Mouse (Mus musculus): ENCODE data around the gene Mmgt2. TPM values are rescaled to one million over a fixed set of nuclear protein-coding genes. Genes with fewer than 3 reads are reported as not detected.
"Not testable (repeated sequence)": the region's sequence is repeated elsewhere in the genome, so short reads cannot be mapped to it uniquely, and the experiment has no call there.

The Mmgt2 gene
- polyA plus RNA-seq, 1 experiment, result 29.1 TPM

DNA sequence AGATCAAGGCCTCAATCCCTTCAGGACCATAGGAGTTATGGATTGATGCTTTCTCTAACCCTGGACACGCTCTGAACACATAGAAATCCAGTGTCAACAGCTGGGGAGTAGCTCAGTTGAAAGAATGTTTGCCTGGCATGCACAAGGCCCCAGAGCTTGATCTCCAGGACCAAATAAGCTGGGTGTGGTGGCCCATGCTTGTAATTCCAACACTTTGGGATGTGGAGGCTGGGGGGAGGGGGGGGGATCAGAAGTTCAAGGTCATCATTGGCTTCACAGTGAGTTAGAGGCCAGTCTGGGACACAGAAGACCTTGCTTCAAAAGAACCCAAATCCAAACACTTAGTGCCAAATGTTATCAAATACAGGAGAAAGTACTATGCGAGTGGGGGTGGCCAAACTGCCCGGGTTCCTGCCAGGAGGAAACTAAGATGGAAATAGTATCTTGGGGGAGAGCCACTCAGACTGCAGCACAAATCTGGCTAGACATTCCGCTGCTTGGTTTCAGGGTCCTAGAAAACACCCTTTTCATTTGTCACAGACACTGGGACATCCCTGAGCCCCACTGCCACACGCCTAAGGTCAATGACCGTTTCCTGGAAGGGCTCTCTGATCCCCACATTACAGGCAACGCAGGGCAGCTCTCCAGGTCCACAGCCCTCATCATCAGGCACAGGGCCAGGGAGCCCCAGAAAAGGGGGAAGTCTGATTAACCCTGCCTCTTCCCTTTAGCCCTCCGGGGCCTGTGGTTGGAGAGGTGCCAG lies 2.6 kb upstream of the Mmgt2 start:
- H3K27me3 ChIP-seq (ENCODE audit: control insufficient read depth, insufficient read depth, insufficient read length), result no peaks in the 10 kb centered on the region
- no peak overlapping the region for H3K4me3 ChIP-seq (ENCODE audit: insufficient read depth, poor library complexity, severe bottlenecking)
- H3K36me3 ChIP-seq (ENCODE audit: control insufficient read depth, insufficient read depth), result no peaks in the 10 kb centered on the region
- no peak overlapping the region for H3ac ChIP-seq (ENCODE audit: control insufficient read depth, insufficient read length, low read depth)
- peaks cover 19% of the 10 kb centered on the region for H3K79me3 ChIP-seq (ENCODE audit: low read depth)
- peaks cover 76% of the 10 kb centered on the region for H3K79me2 ChIP-seq (ENCODE audit: control insufficient read depth, insufficient read depth)
- TF ChIP-seq CEBPB (IDR thresholded peaks at IDR 0.05; ENCODE audit: low read depth) (no peak), USF1 (IDR thresholded peaks at IDR 0.05; ENCODE audit: low read depth) (no peak), MAX (IDR thresholded peaks at IDR 0.05) (no peak), MYOG (IDR thresholded peaks at IDR 0.05; ENCODE audit: control insufficient read depth, extremely low read depth, insufficient read length) (no peak), MYOD1 (IDR thresholded peaks at IDR 0.05; ENCODE audit: control insufficient read depth, insufficient read length, low read depth) (no peak), FOSL1 (IDR thresholded peaks at IDR 0.05; ENCODE audit: insufficient read depth, low read length, poor library complexity, severe bottlenecking) (no peak), CTCF (IDR thresholded peaks at IDR 0.05; ENCODE audit: control insufficient read depth, insufficient read depth, insufficient read length) (no peak)

GRCm38 (mm10) chr11:62646495-62646843 lies 2.0 kb upstream of the Mmgt2 start:
- Histone ChIP-seq H3K36me3 (ENCODE audit: control insufficient read depth, insufficient read depth) (no peaks in the 10 kb centered on the region), H3K27me3 (ENCODE audit: control insufficient read depth, insufficient read depth, insufficient read length) (no peaks in the 10 kb centered on the region), H3K4me3 (ENCODE audit: insufficient read depth, poor library complexity, severe bottlenecking) (no peak overlapping the region), H3K79me2 (ENCODE audit: control insufficient read depth, insufficient read depth) (peaks cover 81% of the 10 kb centered on the region), H3ac (ENCODE audit: control insufficient read depth, insufficient read length, low read depth) (no peak overlapping the region), H3K79me3 (ENCODE audit: low read depth) (peaks cover 21% of the 10 kb centered on the region)
- no peak for TF ChIP-seq USF1 (IDR thresholded peaks at IDR 0.05; ENCODE audit: low read depth)
- no peak for TF ChIP-seq MYOD1 (IDR thresholded peaks at IDR 0.05; ENCODE audit: control insufficient read depth, insufficient read length, low read depth)
- no peak for TF ChIP-seq CEBPB (IDR thresholded peaks at IDR 0.05; ENCODE audit: low read depth)
- no peak for TF ChIP-seq MAX (IDR thresholded peaks at IDR 0.05)

DNA sequence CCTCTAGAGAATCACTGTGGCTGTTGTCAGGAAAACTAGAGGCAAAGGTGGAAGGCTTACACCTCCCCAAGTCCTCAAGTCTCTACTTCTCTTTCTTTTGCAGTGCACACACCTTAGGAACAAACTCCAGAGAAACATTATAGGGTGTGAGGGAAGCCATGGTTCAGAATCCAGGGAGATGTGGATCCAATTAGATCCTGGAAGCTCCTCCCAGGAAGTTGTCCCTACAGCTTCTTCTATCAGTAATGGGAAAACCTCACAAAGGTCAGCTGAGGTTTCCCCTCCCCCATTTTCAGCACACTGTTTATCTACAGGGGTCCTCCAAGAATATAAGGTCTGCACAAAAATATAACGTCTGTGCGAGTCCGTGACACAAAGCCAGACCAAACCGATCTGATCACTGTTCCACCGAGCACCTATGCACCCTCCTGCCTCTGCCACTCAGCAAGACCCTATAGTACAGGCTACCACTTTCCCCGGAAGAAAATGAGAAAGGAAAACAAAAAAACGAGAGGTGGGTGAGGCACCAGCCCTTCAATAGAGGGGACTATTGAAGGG lies 1.4 kb upstream of the Mmgt2 start:
- Histone ChIP-seq H3K27me3 (ENCODE audit: control insufficient read depth, insufficient read depth, insufficient read length) (no peaks in the 10 kb centered on the region), H3K79me3 (ENCODE audit: low read depth) (peaks cover 26% of the 10 kb centered on the region), H3K36me3 (ENCODE audit: control insufficient read depth, insufficient read depth) (no peaks in the 10 kb centered on the region), H3ac (ENCODE audit: control insufficient read depth, insufficient read length, low read depth) (no peak overlapping the region), H3K79me2 (ENCODE audit: control insufficient read depth, insufficient read depth) (peaks cover 82% of the 10 kb centered on the region), H3K4me3 (ENCODE audit: insufficient read depth, poor library complexity, severe bottlenecking) (peak overlapping the region; percentile 63)
- TF ChIP-seq MYOG (IDR thresholded peaks at IDR 0.05; ENCODE audit: control insufficient read depth, extremely low read depth, insufficient read length) (no peak), FOSL1 (IDR thresholded peaks at IDR 0.05; ENCODE audit: insufficient read depth, low read length, poor library complexity, severe bottlenecking) (no peak), CEBPB (IDR thresholded peaks at IDR 0.05; ENCODE audit: low read depth) (no peak), MAX (IDR thresholded peaks at IDR 0.05) (no peak), CTCF (IDR thresholded peaks at IDR 0.05; ENCODE audit: control insufficient read depth, insufficient read depth, insufficient read length) (no peak), USF1 (IDR thresholded peaks at IDR 0.05; ENCODE audit: low read depth) (no peak)

DNA sequence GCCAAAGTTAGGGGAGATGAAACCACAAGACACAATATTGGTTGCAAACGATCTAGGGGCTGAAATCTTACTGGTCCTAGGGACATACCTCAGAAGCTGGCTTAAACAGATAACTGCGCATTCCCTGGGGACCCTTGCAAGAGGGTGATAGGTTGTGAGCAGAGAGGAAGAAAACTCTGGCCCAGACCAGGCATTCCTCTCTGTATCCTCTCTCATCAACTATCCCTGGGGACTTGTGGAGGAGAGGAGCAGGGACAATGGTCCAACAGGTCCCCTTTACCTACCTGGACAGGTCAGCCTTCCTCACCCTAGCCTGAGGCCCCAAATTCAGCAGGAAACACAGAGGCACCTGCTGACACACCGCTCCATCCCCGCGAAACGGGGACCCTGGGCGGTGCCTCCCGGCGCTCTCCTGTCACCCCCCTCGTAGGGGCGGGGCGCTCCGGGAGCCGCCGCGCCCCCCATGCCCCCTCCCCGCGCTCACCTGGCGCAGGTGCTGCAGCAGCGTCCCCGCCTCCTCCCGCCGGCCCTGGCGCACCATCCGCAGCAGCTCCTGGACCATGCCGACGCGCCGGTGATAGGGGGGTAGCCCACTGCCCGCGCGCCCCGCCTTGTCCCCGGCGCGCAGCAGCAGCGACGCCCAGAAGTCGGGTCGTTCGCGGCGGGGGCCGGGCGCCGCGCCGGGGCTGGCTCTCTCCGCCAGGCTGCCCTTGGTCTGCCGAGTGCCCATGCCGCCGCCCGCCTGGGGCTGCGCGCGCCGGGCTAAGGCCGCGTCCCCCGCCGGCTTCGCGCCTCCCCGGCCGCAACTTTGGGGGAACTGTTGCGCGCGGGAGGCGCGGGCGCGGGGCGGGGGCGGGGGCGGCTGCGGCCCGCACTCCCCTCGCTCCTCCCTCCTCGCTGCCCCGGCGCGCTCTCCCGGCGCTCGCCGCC lies 538 bp upstream of the Mmgt2 start, which contains the start of gene Lrrc75a:
TSS of gene Lrrc75a (minus strand) at position 863 of the 930 bp plus-strand sequence.
- peak within 1 kb of the TSS; percentile 95 for H3ac ChIP-seq (ENCODE audit: control insufficient read depth, insufficient read length, low read depth)
- TF ChIP-seq FOSL1 (IDR thresholded peaks at IDR 0.05; ENCODE audit: insufficient read depth, low read length, poor library complexity, severe bottlenecking) (no peak), MYOD1 (IDR thresholded peaks at IDR 0.05; ENCODE audit: control insufficient read depth, insufficient read length, low read depth) (no peak), CTCF (IDR thresholded peaks at IDR 0.05; ENCODE audit: control insufficient read depth, insufficient read depth, insufficient read length) (no peak), MYOG (IDR thresholded peaks at IDR 0.05; ENCODE audit: control insufficient read depth, extremely low read depth, insufficient read length) (no peak), USF1 (IDR thresholded peaks at IDR 0.05; ENCODE audit: low read depth) (no peak), MAX (IDR thresholded peaks at IDR 0.05) (no peak), CEBPB (IDR thresholded peaks at IDR 0.05; ENCODE audit: low read depth) (no peak)
- peaks cover 4% of the 10 kb centered on the region for H3K36me3 ChIP-seq (ENCODE audit: control insufficient read depth, insufficient read depth)
- peak within 1 kb of the TSS; percentile 63 for H3K4me3 ChIP-seq (ENCODE audit: insufficient read depth, poor library complexity, severe bottlenecking)
- H3K79me2 ChIP-seq (ENCODE audit: control insufficient read depth, insufficient read depth), result peaks cover 83% of the 10 kb centered on the region
- H3K79me3 ChIP-seq (ENCODE audit: low read depth), result peaks cover 28% of the 10 kb centered on the region
- H3K27me3 ChIP-seq (ENCODE audit: control insufficient read depth, insufficient read depth, insufficient read length), result no peaks in the 10 kb centered on the region

DNA sequence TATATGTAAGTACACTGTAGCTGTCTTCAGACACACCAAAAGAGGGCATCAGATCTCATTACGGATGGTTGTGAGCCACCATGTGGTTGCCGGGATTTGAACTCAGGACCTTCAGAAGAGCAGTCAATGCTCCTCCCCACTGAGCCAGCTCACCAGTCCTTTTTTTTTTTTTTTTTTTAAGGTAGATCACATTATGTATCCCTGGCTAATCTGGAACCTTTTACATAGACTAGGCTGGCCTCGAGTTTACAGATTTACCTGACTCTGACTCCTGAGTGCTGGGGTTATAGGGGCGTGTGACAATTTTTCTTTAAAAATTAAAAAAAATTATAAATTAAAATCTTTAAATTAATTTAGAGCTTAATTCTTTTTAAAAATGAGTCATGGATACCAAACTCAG lies 1.3 kb downstream of the Mmgt2 start:
- Histone ChIP-seq H3K79me3 (ENCODE audit: low read depth) (peaks cover 35% of the 10 kb centered on the region), H3K36me3 (ENCODE audit: control insufficient read depth, insufficient read depth) (peaks cover 13% of the 10 kb centered on the region), H3K4me3 (ENCODE audit: insufficient read depth, poor library complexity, severe bottlenecking) (peak overlapping the region; percentile 63), H3K79me2 (ENCODE audit: control insufficient read depth, insufficient read depth) (peaks cover 83% of the 10 kb centered on the region)
- H3ac ChIP-seq (ENCODE audit: control insufficient read depth, insufficient read length, low read depth); H3K27me3 ChIP-seq (ENCODE audit: control insufficient read depth, insufficient read depth, insufficient read length): not testable (repeated sequence)

All from C2C12 (cell line).